Mouse (Mus musculus) heart, postnatal 0 days (tissue): ENCODE measurements around the gene Cd63.

Source experiments
- CTCF ChIP-seq: IDR thresholded peaks from 2 replicates; pipeline ENCODE4 v1.5.1; 2016; ENCODE audit warnings: antibody characterized with exemption, control low read depth, low read depth
- EP300 ChIP-seq: IDR thresholded peaks from 2 replicates; pipeline ENCODE4 v1.6.1; 2016; ENCODE audit warnings: antibody characterized with exemption, low read depth

- no peak for TF ChIP-seq CTCF
- no peak for TF ChIP-seq EP300
Observed at GRCm38 (mm10) chr10:128938974-128939373, 38.2 kb downstream of the Cd63 start.
